Mouse (Mus musculus): ENCODE data around the gene Trip13.

DNA sequence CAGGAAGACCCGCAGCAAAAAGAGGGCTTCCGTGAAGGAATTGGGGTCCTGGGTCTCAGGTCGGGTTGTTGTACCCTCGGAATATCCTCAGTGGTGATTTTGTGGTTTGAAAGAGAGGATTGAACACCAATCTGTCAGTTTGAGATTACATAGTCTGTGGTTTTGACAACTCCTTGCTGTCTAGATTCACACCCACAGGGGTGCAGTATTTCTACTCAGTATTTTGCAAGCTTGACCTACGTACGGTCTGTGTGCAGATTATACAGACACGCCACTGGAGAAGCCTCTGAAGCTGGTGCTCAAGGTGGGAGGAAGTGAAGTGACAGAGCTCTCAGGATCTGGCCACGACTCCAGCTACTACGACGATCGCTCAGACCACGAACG, 585 bp upstream of the Trip13 start:
- TF ChIP-seq CHD2 (IDR thresholded peaks at IDR 0.05; ENCODE audit: low read depth, low read length) (no peak), MAFK (IDR thresholded peaks at IDR 0.05; ENCODE audit: insufficient read depth, low read depth, low read length) (no peak), ZNF384 (IDR thresholded peaks at IDR 0.05; ENCODE audit: low read depth, low read length) (no peak), HCFC1 (IDR thresholded peaks at IDR 0.05; ENCODE audit: borderline replicate concordance, insufficient read depth, low read length) (no peak), ZC3H11A (IDR thresholded peaks at IDR 0.05; ENCODE audit: borderline replicate concordance, low read depth, low read length) (no peak)

Data from ES-E14 (cell line).